Mouse (Mus musculus): Measurements from ENCODE around the gene Hacd2.

The Hacd2 gene

DNA sequence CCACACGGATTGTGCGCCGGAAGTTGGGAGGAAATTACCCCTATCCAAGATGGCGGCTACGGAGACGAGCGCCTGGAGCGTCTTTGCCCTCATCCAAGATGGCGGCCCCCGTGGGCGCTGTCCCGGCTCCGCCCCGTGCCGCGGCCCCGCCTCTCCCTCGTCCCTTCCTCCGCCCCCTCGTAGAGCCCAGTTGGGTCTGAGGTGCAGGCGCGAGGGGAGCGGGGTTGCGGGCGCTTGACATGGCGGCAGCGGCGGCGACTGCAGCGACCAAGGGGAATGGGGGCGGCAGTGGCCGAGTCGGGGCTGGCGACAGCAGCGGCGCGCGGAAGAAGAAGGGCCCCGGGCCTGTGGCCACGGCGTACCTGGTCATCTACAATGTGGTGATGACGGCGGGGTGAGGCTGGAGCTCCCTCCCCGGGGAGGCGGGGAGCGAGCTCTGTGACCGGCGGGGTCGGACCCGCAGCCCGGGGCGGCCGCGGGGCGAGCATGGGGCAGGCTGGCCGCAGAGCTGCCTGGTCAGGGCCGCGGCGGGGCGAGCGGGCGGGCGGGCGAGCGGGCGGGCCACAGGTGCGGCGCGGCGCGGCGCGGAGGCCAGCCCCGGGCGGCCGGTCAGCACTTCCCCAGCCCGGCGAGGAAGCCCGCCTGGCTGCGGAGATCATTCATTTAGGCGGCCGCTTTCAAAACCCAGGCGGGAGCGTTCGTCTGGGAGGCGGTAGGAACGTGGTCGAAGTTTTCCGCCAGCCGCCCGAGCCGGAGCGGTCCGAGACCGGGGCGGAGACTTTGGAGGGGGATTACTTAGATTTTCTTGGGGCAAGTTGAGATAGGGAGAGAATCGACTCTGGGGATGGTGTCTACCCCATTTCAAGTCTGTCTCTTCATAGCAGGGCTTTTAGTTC, at the start of gene Hacd2:
Gene Hacd2 (plus strand): TSS at position 187 of the 896 bp plus-strand sequence.
- DNase-seq (ENCODE audit: low spot score) = peak; percentile 92

DNA sequence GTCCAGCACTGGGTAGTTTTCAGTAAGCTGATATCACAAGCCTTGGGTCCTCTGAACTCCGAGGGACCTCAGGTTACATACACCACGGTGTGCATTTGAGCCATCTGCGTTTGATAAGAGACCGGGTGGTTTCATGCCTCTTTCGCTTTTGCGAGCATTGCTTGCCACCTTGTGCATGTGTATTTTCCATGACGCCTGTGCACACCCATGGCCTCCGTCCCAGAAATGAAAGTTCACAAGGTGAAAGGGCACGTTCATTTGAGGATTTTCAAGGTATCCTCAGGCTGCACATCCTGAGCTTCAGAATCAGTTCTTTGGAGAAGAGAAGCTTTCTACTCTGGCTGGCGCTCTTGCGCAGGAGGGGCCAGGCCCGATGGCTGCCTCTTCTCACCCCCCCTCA, 49.8 kb upstream of the Hacd2 start:
- no peak for DNase-seq (ENCODE audit: low spot score)

DNA sequence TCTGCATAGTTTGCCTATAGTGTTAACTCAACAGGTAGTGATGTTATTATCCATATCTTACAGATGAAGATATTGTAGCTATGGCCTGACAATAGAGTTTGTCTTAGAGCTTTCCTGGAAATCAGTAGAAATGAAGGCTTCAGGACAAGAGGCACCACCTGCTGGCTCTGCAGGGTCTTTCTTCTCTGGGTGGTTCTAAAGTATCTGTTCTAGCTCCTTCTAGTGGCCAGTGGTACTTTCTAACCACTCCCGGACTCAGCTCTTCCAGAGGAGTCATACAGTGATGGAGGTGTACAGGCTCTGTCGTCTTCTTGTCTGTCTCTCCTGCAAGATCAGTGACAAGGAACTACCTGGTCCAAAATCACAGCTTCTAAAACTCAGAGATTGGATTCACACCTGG, 46.7 kb upstream of the Hacd2 start:
- no peak for DNase-seq (ENCODE audit: low spot score)

DNA sequence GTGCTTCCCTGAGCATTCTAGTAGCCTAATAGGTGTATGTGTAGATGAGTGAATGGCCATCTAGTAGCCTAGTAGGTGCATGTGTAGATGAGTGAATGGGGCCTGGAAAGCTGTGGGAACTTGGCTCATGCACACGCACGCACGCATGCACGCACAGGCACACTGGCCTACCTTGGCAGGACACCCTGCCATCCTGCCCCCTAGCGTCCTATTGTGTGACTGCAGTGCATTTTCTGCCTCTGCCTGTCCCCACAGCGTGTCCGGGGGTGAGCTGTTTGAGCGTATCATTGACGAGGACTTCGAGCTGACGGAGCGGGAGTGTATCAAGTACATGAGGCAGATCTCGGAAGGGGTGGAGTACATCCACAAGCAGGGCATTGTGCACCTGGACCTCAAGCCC, 45.6 kb upstream of the Hacd2 start:
- DNase-seq (ENCODE audit: low spot score) = no peak

DNA sequence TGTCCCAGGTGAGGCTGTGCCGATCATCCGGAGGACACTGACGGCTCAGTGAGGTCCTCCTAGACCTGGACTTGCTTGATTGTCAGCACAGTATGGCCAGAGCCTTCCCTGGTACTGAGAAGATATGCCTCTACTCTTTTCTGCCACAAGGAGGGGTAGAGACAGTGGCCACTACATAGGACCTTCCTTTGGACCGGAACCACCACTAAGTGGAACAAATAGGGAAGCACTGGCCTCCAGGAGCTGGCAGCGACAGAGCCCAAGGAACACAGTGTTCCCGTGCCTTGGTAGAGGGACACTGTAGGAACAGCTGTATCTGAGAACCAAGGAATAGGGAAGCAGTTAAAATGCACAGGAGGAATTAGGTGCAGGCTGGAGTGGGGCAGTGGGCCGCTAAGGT, 44.2 kb upstream of the Hacd2 start:
- no peak for DNase-seq (ENCODE audit: low spot score)

DNA sequence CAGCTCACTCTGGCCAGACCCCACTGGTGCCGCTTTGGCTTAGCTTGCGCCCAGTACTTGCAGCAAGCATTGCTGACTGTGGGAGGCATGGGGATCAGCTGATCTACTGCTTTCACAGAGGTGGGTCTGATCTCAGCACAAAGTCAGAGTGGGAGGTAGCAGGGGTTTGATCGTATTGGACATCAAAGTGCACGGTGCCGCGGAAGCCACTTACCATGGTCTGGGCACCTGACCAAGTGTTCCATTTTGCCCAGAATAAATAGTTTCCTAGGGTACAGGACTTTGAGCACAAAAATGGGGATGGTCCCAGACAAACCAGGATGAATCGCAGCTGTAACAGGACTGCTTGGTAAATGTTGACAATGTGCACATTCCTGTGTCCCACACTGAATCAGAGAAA, 41.2 kb upstream of the Hacd2 start:
- DNase-seq (ENCODE audit: low spot score) = no peak

DNA sequence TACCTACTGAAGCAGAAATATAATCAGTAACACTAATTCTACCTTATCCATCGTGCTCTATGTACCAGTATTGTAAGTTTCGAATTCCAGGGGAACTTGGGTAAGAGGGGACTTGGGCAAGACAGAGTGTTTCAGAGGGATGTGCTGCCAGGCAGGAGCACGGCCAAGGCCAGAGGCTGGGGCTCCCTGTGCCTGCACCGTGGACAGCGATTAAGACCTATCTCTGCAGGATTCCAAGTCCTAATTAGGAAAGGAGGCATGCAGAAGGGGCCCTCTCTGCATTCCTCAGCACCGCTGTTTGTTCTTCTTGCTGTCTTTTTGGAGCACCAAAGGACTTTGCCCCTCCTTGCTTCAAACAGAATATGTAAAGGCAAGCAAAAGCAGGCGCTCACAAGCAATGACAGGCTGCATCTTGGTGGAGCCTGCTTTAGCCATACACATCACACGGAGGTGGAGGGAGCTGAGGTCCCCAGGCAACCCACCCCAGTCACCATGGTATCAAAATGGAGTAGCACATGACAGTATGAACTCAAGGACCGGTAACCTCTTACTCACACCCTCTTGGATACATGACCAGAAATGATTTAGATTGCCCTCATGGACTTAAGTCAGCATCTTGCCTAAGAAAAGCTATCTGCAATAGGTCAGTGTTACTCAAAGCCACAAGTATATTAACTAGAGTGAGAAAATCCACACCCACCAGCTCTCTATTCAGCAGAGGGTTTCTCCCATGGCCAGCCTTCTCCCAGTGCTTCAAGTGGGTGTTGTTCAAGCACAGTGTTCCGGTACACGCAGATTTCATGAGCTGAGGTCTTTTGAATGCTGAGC, 37.8 kb upstream of the Hacd2 start:
- DNase-seq (ENCODE audit: low spot score) = peak; percentile 39

DNA sequence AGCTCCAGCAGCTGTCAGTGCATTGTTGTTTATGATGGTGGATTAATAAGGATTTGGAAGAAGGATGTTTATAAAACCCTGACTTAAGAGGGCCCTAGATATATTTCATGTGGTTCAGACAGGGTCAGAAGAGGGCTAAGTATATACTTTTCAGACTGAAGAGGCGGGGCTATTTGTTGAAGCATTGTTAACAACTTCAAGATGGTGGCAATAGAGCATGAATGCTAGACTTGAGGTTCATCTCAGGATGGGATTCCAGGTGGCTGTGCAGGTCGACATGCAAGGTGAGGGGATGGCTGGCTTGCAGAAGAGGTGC, 37.2 kb upstream of the Hacd2 start:
- no peak for DNase-seq (ENCODE audit: low spot score)

DNA sequence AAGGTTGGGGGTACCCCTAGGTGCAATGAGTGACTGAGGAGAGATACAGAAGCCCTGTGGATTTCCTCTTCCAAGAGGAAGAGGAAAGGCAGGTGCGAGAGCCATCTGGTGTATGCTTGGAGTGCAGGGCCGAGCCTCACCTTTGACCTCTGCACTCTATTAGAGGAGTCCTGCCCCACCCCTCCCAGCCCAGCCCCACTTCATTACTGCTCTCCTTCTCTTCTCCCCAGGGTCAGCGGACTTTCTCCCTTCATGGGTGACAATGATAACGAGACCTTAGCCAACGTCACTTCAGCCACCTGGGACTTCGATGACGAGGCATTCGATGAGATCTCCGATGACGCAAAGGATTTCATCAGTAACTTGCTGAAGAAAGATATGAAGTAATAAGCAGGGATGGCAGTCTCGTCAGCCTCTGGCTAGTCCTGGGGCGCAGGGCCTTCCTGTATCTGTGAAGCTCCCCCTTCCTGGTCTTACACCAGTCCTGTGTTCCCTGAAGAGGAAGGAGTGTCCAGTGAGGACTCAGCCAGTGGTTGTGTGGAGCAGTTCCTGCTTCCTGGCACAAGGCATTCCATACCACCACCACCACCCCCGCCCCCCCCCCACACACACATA, 35.9 kb upstream of the Hacd2 start:
- DNase-seq (ENCODE audit: low spot score) = no peak

DNA sequence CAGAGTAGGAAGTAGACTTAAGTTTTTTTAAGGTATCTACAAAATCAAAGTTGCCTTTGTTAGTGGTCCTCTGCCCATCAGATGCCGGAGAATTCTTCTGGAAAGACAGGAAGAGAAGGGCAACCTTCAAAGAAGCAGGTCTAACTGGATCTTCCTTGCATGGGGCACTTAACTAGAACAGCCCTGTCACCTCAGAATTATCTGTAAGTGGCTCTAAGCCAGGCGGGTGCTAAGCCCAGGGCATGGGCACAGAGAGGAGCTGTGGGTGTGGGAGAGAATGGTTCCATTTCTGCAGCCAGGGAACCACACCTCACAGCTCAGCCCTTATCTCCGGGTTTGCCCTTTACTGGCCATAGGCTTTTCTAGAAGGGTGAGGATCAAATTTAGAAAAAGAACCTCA, 30.9 kb upstream of the Hacd2 start:
- no peak for DNase-seq (ENCODE audit: low spot score)

DNA sequence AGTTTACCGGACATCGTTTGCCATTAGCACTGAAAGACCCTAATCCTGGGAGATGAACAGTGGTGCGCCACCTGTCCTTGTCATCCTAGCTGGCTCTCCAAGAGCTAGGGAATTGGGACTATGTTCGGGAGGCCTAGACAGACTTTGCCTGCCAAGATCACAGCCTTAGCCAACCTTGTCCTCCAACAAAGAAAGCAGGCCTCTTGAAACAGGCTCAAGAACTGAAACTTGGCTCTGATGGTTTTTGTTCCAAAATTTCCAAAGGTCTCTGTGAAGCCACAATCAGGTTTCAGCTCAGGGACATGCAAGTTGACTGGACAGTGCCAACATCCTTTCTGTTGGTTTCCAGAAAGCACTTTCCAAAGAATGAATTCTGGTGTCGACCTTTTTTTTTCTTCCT, 29.4 kb upstream of the Hacd2 start:
- DNase-seq (ENCODE audit: low spot score) = no peak

DNA sequence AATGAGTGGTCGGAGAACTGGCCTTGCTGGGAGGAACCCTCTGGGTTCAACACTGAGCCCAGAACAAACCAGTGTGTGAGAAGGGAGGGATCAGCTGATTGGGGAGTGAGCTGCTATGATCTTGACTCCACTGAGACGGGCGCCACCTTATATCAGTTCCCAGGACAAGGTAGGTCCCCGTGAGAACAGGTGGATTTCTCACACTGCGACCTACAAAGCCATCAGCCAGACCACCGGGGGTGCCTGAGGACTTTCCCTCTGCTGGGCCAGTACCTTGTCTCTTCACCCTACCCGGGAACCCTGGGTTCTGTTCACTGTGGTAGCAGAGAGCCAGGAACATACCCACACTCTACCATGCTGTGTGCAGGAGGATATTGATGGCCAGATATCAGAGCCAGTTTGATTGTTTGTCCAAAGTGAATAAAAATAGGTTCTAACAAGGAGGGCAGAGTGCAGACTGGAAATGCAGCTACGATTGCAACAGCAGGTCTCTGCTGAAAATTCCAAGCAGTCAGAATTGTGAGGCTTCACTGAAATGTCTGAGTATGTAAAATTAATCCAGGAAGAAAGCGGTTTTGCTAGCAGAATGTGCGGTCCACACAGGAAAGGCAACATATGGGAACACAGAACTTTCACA, 28.4 kb upstream of the Hacd2 start:
- DNase-seq (ENCODE audit: low spot score) = no peak

DNA sequence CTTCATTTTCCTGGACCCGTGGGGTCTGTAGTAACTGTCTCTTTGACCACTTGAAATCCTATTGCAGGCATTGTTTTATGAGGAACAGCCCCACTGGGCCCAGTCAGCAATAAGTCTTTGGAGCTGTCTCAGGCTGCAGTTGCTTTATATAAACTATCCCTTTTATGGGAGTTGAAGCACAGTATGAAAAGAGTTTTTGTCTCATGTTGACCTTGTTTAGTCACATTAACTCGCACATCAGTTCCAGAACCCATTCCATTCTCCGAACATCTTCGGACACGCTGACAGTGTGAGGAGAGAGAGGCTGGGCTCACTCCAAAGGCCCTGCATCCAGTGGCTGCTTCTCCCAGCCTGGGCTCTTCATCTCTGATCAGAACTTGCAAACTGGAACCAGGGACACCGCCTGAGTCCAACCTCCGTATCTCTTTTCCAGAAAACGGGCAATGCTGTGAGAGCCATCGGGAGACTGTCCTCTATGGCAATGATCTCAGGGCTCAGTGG, 27.5 kb upstream of the Hacd2 start:
- no peak for DNase-seq (ENCODE audit: low spot score)

DNA sequence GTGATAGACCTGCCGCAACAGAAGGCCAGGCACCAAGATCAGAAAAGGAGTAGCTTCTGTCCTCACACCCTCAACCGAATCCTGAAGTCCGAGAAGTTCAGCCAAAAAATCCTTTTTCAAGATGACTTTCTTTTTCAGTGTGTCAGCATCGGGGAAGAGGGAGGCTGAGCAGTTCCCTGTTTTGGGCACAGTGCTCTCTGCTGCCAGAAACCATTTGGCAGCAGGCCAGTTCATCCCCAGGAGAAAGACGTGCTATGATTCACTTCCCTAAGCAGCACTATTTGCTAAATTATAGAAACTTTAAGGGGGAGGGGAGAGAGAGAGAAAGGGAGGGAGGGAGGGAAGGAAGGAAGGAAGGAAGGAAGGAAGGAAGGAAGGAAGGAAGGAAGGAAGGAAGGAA, 26.1 kb upstream of the Hacd2 start:
- DNase-seq (ENCODE audit: low spot score) = peak; percentile 76

DNA sequence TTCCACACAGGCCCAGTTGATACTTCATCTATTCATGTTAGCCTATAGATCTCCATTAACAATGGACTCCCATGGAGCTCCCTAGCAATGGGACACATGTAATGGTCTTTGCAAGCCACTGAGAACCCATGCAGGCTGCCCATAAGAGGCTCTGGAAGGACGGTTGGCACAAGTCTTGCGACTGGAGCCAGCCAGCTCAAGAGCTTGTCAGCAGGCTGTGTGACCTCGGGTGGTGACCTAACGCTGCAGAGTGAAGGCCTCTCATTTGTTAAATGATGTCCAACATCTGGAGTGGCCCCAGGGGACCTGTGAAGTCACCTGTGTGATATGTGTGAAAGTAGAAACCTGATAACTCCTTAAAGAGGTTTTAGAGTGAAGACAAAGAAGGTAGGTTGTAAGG, 25.2 kb upstream of the Hacd2 start:
- DNase-seq (ENCODE audit: low spot score) = no peak

DNA sequence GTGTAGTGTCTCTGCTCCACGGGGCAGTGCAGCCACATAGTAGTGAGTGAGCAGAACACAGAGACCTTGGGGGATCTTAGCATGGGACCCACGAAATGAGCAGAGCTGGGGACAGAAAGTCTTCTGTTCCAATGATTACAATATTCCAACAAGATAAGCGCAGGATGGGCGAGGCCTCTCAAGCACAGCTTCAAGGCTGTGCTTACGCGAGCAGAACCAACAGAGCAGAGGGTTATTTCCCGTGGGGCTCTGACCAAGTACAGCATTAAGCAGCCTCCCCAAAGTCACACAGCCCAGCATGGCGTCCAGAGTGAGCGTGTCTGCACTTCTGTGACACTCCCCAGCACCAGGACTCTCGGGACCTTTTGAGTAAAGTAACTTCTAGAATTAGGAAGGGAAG, 24.7 kb upstream of the Hacd2 start:
- DNase-seq (ENCODE audit: low spot score) = peak; percentile 58

DNA sequence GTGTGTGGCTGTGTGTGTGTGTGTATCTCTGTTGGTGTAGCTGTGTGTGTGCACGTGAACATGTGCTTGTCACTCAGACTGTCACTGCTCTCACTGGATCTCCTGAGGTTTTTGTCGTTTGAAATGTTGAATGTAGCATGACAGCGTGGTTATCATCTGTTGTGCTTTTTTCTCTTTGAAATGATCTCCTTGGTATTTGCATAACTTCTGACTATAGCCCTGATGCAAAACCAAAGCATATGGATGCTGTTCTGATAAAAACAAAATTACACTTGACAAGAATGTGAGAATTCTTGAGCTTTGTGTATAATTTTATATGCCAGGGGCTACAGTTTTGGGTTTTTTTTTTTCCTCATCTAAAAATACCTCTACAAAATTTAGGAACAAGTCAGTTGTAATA, 23.2 kb upstream of the Hacd2 start:
- no peak for DNase-seq (ENCODE audit: low spot score)

DNA sequence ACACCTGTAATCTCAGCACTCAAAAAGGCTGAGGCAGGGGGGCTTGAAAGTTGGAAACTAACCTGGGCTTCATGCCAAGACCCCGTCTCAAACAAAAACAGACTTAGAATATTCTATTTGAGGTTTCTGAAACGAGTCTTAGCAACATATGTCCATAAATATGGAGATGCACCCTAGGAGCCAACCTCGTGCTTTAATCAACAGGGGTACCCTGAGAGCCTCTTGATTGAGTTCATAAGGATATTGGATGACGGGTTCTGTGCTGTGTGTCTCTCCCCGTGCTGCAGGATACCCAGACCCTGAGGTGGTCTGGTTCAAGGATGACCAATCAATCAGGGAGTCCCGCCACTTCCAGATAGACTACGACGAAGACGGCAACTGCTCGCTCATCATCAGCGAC, 22.2 kb upstream of the Hacd2 start:
- no peak for DNase-seq (ENCODE audit: low spot score)

DNA sequence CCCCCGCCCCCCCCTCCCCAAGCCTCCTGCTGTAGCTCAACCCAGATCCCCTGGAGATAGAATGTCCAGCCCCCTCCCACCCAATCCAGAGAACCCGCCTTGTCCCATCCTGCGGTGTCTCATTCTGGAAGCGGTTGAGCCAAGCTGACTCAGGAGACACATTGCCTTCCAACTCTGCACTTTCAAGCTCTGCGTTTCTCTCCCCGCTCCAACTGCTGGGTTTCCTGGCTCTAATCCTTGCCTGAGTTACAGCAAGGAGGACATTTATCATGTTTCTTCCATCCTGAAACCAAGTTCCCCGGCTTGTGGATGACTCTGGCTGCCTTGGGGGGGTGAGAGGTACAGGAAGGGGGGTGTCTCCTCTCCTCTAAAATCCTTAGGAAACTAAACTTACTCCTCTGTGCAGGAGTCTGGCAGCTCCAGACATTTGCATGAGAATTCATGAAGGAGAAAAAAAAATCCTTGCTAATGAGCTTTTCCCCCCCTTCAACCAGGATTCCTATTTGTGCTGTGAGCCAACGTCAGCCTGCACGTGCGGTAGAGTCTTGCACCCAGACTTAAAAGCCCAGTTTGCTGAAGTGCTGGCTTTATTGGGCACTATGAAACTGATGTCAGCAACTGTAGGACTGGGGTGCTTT, 21.2 kb upstream of the Hacd2 start:
- DNase-seq (ENCODE audit: low spot score) = no peak

DNA sequence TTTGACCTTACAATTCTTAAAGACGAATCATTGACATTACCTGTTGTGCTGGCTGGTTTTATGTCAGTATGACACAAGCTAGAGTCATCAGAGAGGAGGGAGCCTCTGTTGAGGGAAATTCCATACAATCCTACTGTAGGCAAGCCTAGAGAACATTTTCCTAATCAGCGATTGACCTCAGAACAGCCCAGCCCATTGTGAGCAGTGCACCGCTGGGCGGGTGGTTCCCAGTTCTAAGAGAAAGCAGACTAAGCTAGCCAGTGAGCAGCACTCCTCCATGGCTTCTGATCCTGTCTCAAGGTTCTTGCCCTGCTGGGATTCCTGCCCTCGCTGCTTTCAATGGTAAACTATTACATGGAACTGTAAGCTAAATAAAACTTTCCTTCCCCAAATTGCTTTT, 17.9 kb upstream of the Hacd2 start:
- DNase-seq (ENCODE audit: low spot score) = no peak

DNA sequence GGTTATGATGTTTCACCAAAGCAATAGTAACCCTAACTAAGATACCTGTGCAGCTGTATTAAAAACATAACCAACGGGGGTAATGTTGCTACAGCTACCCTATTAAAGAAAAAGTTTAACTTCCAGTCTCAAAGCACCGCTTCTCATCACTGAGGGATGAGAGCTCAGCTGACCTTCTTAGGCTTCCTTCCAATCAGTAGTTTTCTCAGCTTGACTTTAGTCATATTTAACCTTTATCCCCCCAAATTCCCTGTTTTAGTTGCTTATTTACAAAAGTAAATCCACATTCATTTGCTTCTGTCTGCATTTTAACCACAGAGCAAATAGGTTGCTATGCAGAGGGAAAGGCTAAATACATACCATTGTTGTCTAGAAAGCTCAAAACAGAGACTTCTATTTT, 17.5 kb upstream of the Hacd2 start:
- no peak for DNase-seq (ENCODE audit: low spot score)

DNA sequence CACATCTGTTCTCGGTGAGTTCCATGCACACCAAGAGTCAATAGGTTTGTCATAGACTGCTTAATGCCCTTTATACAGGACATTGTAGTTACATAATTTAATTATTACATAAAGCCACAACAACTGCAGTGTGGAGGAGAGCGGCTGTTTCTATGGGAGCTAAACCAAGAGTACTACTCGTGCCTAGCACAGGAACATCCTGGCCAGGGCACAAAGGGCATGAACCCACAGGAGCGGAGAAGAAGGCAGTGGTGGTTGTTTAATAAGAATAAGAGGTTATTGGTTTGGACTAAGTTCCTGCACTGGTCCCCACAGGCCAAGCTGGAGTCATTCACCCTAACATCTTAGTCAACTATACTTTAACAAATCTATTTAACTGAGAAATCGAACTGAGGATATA, 16.0 kb upstream of the Hacd2 start:
- no peak for DNase-seq (ENCODE audit: low spot score)
